Mouse (Mus musculus) spleen, adult 2 months (tissue): ENCODE results near the gene Clec10a.

Experiments used
- CTCF ChIP-seq: fragments of 200-500 bp; IDR thresholded peaks from 2 replicates; pipeline ENCODE4 v1.5.1; 2011; ENCODE audit warnings: mild to moderate bottlenecking, inconsistent platforms; ENCODE audit not compliant: insufficient read depth, insufficient read length, insufficient replicate concordance; ENCODE audit errors: extremely low read depth
- POLR2A ChIP-seq: fragments of 200-500 bp; IDR thresholded peaks from 2 replicates; pipeline ENCODE4 v1.6.1; 2011; ENCODE audit warnings: low read depth, low read length, inconsistent platforms

DNA sequence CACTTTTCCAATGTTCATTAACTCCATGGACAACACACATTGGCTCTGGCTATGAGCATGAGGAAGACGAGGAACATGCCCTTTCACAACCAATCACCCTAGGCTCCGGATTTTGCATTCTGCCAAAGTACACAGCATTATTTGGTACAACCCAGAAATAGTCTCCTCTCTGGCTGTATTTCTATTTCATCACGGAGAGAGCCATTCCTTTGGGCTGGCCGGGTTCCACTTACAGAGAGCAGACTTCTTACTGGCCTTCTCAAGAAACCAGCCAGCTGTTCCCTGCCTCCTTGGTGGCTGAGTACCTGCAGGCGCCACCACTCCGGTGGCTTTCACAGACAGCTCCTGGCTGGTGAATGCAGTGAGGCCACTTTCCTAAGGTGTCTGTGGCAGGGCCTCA is 56.4 kb downstream of the Clec10a start, which contains the start of gene Slc16a11:
- no peak for TF ChIP-seq CTCF
- no peak for TF ChIP-seq POLR2A
